Mouse (Mus musculus): ENCODE results near the gene Lysmd2.

DNA sequence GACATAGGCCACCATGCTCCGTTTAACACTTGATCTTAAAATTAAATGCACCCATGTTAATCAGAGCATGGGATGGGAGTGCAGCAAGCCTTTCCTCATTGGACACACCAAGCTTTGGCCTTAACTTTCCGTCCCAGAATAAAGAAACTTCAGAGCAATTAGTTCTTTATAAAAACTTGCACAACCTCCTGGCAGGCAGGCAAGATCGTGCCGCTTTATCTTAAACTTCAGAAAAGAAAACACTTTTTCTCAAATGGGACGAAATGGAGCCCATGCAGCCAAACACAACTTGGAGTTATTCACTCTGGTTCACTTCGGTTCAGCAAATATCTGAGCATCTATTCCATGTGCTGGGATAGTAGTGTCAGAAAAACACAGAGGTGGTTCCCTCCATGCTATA, 46.2 kb upstream of the Lysmd2 start:
- TF ChIP-seq USF1 (IDR thresholded peaks at IDR 0.05; ENCODE audit: low read depth) (no peak), CTCF (IDR thresholded peaks at IDR 0.05; ENCODE audit: control insufficient read depth, insufficient read depth, insufficient read length) (no peak), MYOD1 (IDR thresholded peaks at IDR 0.05; ENCODE audit: control insufficient read depth, insufficient read length, low read depth) (no peak), CEBPB (IDR thresholded peaks at IDR 0.05; ENCODE audit: low read depth) (no peak), MAX (IDR thresholded peaks at IDR 0.05) (no peak), MYOG (IDR thresholded peaks at IDR 0.05; ENCODE audit: control insufficient read depth, extremely low read depth, insufficient read length) (no peak), FOSL1 (IDR thresholded peaks at IDR 0.05; ENCODE audit: insufficient read depth, low read length, poor library complexity, severe bottlenecking) (no peak)
